Mouse (Mus musculus): Measurements from ENCODE around the gene Adam4. TPM values are rescaled to one million over a fixed set of nuclear protein-coding genes. Genes with fewer than 3 reads are reported as not detected.
A peak's percentile ranks its signal among the peaks of the same experiment; 100 is the strongest.
"Not testable (repeated sequence)": the region's sequence is repeated elsewhere in the genome, so short reads cannot be mapped to it uniquely, and the experiment has no call there.

The Adam4 gene
- 1 to 10 TPM; 2.9 to 3.3 TPM for total RNA-seq (2021)
- long read RNA-seq, experiment 1 = 0 reads
- long read RNA-seq, experiment 2 = 0 reads

- no peak for TF ChIP-seq CTCF (IDR thresholded peaks at IDR 0.05)
- intact Hi-C loops (cut with DNase I) = no loop called here
- no peak for DNase-seq (ENCODE audit: extremely low spot score in 1 of 2, low spot score in 2 of 2)
- no peak within 1 kb of the TSS for H3K27ac ChIP-seq
- H3K4me3 ChIP-seq = no peak within 1 kb of the TSS
Observed at GRCm38 (mm10) chr12:81421846-81422245, at the start of gene Adam4. TSS of gene Adam4 (minus strand) at chr12:81421946.

GRCm38 (mm10) chr12:81459051-81459450 lies 37.3 kb upstream of the Adam4 start:
- H3K4me3 ChIP-seq; intact Hi-C loops (cut with DNase I); DNase-seq (ENCODE audit: extremely low spot score in 1 of 2, low spot score in 2 of 2); H3K27ac ChIP-seq: not testable (repeated sequence)

- DNase-seq (ENCODE audit: extremely low spot score in 1 of 2, low spot score in 2 of 2); H3K4me3 ChIP-seq; intact Hi-C loops (cut with DNase I); H3K27ac ChIP-seq: not testable (repeated sequence)
Observed at GRCm38 (mm10) chr12:81438985-81439384, 17.2 kb upstream of the Adam4 start.

GRCm38 (mm10) chr12:81434778-81435177 lies 13.0 kb upstream of the Adam4 start:
- H3K27ac ChIP-seq; DNase-seq (ENCODE audit: extremely low spot score in 1 of 2, low spot score in 2 of 2); intact Hi-C loops (cut with DNase I); H3K4me3 ChIP-seq: not testable (repeated sequence)

GRCm38 (mm10) chr12:81413211-81413610 lies 8.5 kb downstream of the Adam4 start:
- TF ChIP-seq CTCF (IDR thresholded peaks at IDR 0.05) = no peak
- Histone ChIP-seq H3K4me3 (no peak overlapping the region), H3K27ac (no peak overlapping the region)
- intact Hi-C loops (cut with DNase I) = no loop called here
- DNase-seq (ENCODE audit: extremely low spot score in 1 of 2, low spot score in 2 of 2) = no peak

GRCm38 (mm10) chr12:81408966-81409365 lies 12.8 kb downstream of the Adam4 start:
- intact Hi-C loops (cut with DNase I) = no loop called here
- no peak for TF ChIP-seq CTCF (IDR thresholded peaks at IDR 0.05)
- Histone ChIP-seq H3K4me3 (no peak overlapping the region), H3K27ac (no peak overlapping the region)
- no peak for DNase-seq (ENCODE audit: extremely low spot score in 1 of 2, low spot score in 2 of 2)

- DNase-seq (ENCODE audit: extremely low spot score in 1 of 2, low spot score in 2 of 2) = peak; percentile 69 to 73
- Histone ChIP-seq H3K4me3 (no peak overlapping the region), H3K27ac (no peak overlapping the region)
- intact Hi-C loops (cut with DNase I) = loop anchor here (1.0 kb wide), 2 partner anchors 203 to 420 kb away; no protein-coding TSS in a partner anchor
- peak; percentile 86 for TF ChIP-seq CTCF (IDR thresholded peaks at IDR 0.05)
Observed at GRCm38 (mm10) chr12:81402187-81402586, 19.6 kb downstream of the Adam4 start.

GRCm38 (mm10) chr12:81379364-81379763 lies 42.4 kb downstream of the Adam4 start, which contains the start of gene Gm4787:
TSS of gene Gm4787 (minus strand) at chr12:81379464.
- H3K27ac ChIP-seq; intact Hi-C loops (cut with DNase I); DNase-seq (ENCODE audit: extremely low spot score in 1 of 2, low spot score in 2 of 2); H3K4me3 ChIP-seq: not testable (repeated sequence)

Other genes with a start within 250 kb of the Adam4 start
- 10 to 100 TPM; 23.4 to 24.2 TPM for gene Slc8a3, start 88.8 kb downstream of the Adam4 start, total RNA-seq (2021)
- 1 to 10 TPM; 1.8 to 2.6 TPM for gene Gm4787, start 42.5 kb downstream of the Adam4 start, total RNA-seq (2021)
- 10 to 100 TPM; 34.5 to 42.1 TPM for gene Cox16, start 63.2 kb upstream of the Adam4 start, total RNA-seq (2021)
- 10 to 100 TPM; 40.1 to 45.6 TPM for gene Gm20498, start 111.0 kb upstream of the Adam4 start, total RNA-seq (2021)
- gene Synj2bp, start 111.0 kb upstream of the Adam4 start, total RNA-seq (2021) = 10 to 100 TPM; 37.1 to 38.0 TPM
- under 1 TPM; 0.29 to 0.35 TPM for gene Adam21, start 146.5 kb upstream of the Adam4 start, total RNA-seq (2021)
- 10 to 100 TPM; 26.6 to 31.2 TPM for gene Med6, start 173.1 kb upstream of the Adam4 start, total RNA-seq (2021)
- 10 to 100 TPM; 49.5 to 50.5 TPM for gene Ttc9, start 209.3 kb upstream of the Adam4 start, total RNA-seq (2021)